Mouse (Mus musculus) Patski (cell line): ENCODE data around the gene Tubb4a. TPM values are rescaled to one million over a fixed set of nuclear protein-coding genes. Genes with fewer than 3 reads are reported as not detected.

Experiments
- ATAC-seq: fragments of 100-300 bp; one replicate; pipeline ENCODE4 v1.8.0; 2021
- CTCF ChIA-PET: fragments of 350-600 bp; sonication (Branson Sonifier 250); formaldehyde crosslinking; loops from one replicate; lab custom pipeline; 2022; ENCODE audit warnings: inconsistent platforms; lab: Charles Lee
- POLR2A ChIA-PET: fragments of 350-600 bp; sonication (Branson Sonifier 250); formaldehyde crosslinking; loops from one replicate; lab custom pipeline; 2022; ENCODE audit warnings: antibody characterized with exemption, inconsistent platforms; lab: Charles Lee
- DNase-seq: peaks from one replicate; pipeline ENCODE4 v3.0.0-alpha.2; 2011; ENCODE audit warnings: low read depth, low spot score
- H3K27me3 ChIP-seq: fragments of 371-371 bp; one replicate; pipeline ENCODE4 v1.5.1; 2021
- CTCF ChIP-seq: fragments of 100-300 bp; IDR thresholded peaks from one replicate; pipeline ENCODE4 v1.5.1; 2021
- in situ Hi-C: fragments of 300-500 bp; cut with MboI; formaldehyde crosslinking; loops from 3 replicates; pipeline ENCODE4 v1.11.1; 2018; ENCODE audit warnings: low pct_unique_long_range_greater_than_20kb, mixed read lengths
- polyA plus RNA-seq: library from polyadenylated mRNA; unstranded; gene quantifications from one replicate; pipeline ENCODE4 v1.2.3, GENCODE M21; 2021

The Tubb4a gene
- polyA plus RNA-seq, 1 experiment from 2014 or later: 0.10 TPM

GRCm38 (mm10) chr17:57118524-57119349 lies 31.2 kb upstream of the Tubb4a start:
- ATAC-seq: no peak
- CTCF ChIA-PET: no interaction called here
- TF ChIP-seq CTCF: no peak
- no peak for DNase-seq
- in situ Hi-C loops: no loop called here
- POLR2A ChIA-PET: no interaction called here
- H3K27me3 ChIP-seq: peaks cover 16% of the 10 kb centered on the region

- TF ChIP-seq CTCF: no peak
- ChIA-PET CTCF (no interaction called here), POLR2A (no interaction called here)
- ATAC-seq (no peak), DNase-seq (no peak)
- peaks cover 16% of the 10 kb centered on the region for H3K27me3 ChIP-seq
- in situ Hi-C loops: no loop called here
These were observed 29.2 kb upstream of the Tubb4a start for GRCm38 (mm10) chr17:57116801-57117200.

DNA sequence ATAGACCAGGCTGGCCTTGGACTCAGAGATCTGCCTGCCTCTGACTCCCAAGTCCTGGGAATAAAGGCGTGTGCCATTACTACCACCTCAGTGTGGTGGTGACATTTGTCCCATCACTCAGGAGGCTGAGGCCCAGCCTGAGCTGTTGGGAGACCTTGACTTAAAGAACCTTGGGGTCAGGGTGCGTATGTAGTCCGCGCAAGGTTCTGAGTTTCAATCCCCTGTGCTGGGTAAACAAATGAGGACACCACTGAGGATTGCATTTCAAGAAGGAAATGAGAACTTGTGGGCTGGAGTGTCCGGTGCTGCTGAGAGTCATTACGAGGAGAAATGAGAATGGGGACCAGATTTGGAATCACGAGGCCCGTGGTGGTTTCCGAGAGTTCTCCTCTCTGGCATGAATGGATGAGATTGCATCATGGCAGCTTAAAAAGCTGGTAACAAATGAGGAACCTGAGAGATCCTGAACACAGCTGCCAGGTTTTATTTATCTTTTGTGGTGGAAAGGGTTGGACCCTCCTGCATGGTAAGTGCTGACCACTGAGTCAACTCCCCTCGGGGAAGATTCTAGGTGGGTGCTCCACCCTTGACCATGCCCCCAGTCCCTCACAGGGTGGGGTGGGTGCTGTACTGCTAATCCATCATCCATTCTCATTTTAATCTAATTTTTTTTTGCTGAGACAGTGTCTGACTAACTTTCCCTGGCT lies 25.3 kb upstream of the Tubb4a start:
- ChIA-PET CTCF (no interaction called here), POLR2A (interaction anchor here (1.2 kb wide), 1 partner anchor 10 kb away, joined by 9 read pairs; no protein-coding TSS in a partner anchor)
- DNase-seq (no peak), ATAC-seq (no peak)
- H3K27me3 ChIP-seq: peaks cover 13% of the 10 kb centered on the region
- no peak for TF ChIP-seq CTCF
- in situ Hi-C loops: no loop called here

DNA sequence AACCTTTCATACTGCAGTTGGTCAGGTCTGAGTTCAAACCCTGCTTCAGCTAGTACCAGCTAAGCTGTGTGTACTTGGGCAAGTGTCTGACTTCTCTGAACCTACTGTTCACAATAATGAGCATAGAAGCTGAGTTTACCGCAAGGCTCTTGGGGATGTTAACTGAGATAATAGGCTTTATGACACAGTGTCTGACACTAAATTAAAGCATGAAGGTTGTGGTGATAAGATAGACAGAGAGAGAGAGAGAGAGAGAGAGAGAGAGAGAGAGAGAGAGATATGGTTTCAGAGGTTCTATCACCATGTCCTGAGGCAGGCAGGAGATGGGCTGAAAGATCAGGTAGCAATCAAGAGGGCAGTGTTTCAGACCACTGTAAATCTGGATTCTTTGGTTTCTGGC lies 22.4 kb upstream of the Tubb4a start:
- in situ Hi-C loops: no loop called here
- no peaks in the 10 kb centered on the region for H3K27me3 ChIP-seq
- TF ChIP-seq CTCF: no peak
- ATAC-seq: no peak
- CTCF ChIA-PET: interaction anchor here (0.9 kb wide), 1 partner anchor 9 kb away, joined by 3 read pairs; no protein-coding TSS in a partner anchor
- DNase-seq: no peak
- POLR2A ChIA-PET: interaction anchor here (0.6 kb wide), 1 partner anchor 36 kb away, joined by 6 read pairs; no protein-coding TSS in a partner anchor

- no peaks in the 10 kb centered on the region for H3K27me3 ChIP-seq
- CTCF ChIA-PET: interaction anchor here (1.3 kb wide), 1 partner anchor 13 kb away, joined by 5 read pairs; no protein-coding TSS in a partner anchor
- DNase-seq (no peak), ATAC-seq (no peak)
- in situ Hi-C loops: no loop called here
- POLR2A ChIA-PET: no interaction called here
- TF ChIP-seq CTCF: no peak
These were observed 21.1 kb upstream of the Tubb4a start for GRCm38 (mm10) chr17:57108666-57109171.

DNA sequence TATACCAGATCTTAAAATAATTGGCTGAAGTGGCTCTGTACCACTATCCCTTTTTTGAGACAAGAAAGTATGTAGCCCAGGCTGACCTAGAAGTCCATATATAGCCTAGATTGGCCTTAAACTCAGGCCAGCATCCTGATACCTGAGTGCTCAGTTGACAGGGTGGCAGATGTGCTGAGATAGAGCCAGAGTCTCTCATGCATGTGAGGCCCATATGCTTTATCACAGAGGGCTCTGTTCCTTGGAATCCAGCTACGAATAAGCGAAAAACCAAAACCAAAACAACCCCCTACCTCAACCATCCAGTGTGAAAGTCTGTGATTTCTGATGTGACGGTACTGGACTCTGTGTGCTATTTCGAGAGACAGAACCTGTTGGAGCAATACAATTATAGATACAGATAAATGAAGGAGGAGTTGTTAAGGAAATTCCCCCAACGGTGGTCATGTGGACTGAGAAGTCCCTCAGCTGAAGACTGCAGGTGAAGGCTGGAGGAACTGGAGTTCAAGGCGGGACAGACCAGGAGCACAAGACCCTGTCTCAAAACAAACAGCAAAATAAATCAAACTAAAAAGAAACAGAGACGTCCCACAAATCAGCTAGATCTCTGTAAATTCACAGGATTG lies 20.6 kb upstream of the Tubb4a start:
- POLR2A ChIA-PET: interaction anchor here (0.6 kb wide), 1 partner anchor 117 kb away, joined by 6 read pairs; no protein-coding TSS in a partner anchor
- TF ChIP-seq CTCF: no peak

GRCm38 (mm10) chr17:57107064-57107463 lies 19.5 kb upstream of the Tubb4a start:
- POLR2A ChIA-PET: no interaction called here
- TF ChIP-seq CTCF: no peak
- no peaks in the 10 kb centered on the region for H3K27me3 ChIP-seq
- in situ Hi-C loops: no loop called here
- CTCF ChIA-PET: interaction anchor here (1.3 kb wide), 1 partner anchor 11 kb away, joined by 5 read pairs; no protein-coding TSS in a partner anchor
- DNase-seq (no peak), ATAC-seq (no peak)

More for the DNA sequence above, 20.6 kb upstream of the Tubb4a start:
- no peaks in the 10 kb centered on the region for H3K27me3 ChIP-seq
- in situ Hi-C loops: no loop called here
- no peak for ATAC-seq
- CTCF ChIA-PET: interaction anchor here (1.3 kb wide), 1 partner anchor 12 kb away, joined by 5 read pairs; no protein-coding TSS in a partner anchor
- DNase-seq: no peak

DNA sequence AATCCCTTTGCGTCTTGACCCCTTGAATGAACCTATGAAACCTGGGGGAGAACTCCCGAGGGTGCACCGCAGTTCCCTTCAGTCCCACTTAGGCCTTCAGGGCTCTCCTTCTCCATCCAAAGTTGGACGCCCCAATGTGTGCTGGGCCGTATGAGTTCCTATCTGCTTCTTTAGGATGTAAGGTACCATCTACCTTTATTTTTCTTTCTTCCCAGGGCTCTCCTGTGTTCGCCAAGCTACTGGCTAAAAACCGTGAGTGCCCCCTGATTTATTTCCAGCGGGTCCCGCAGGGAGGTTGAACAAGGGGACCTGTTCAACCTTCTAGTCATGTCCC lies 18.4 kb upstream of the Tubb4a start:
- ChIA-PET POLR2A (no interaction called here), CTCF (no interaction called here)
- no peak for TF ChIP-seq CTCF
- in situ Hi-C loops: no loop called here
- ATAC-seq: no peak
- no peaks in the 10 kb centered on the region for H3K27me3 ChIP-seq
- no peak for DNase-seq

GRCm38 (mm10) chr17:57105181-57106034 lies 17.8 kb upstream of the Tubb4a start, which contains the start of gene Tnfsf9:
Gene Tnfsf9 (plus strand): TSS chr17:57105325.
- POLR2A ChIA-PET: no interaction called here
- no peak for TF ChIP-seq CTCF
- CTCF ChIA-PET: no interaction called here
- in situ Hi-C loops: no loop called here
- H3K27me3 ChIP-seq: no peaks in the 10 kb centered on the region
- no peak for DNase-seq
- ATAC-seq: peak; percentile 3
